9 mouse cellular contexts compared by ENCODE assay signal in the genomic region with DNA sequence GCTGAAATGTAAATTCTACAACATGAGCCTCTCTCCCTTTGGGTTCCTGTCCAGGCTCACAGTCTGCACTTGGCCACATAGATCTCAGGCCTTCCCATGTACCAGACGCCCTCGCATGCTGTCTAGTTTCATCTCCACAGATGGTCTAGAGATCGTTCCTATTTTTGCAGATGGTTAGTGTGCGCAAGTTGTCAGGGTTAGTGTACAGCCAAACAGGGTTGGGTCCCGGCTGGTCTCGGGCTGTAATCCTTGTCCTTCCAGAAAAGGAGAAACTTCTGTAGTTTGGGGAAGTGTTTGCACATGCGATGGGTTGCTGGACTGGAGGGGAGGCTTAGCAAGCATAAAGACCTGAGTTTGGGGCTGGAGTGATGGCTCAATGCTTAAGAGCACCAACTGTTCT. TPM values are rescaled to one million over a fixed set of nuclear protein-coding genes. Genes with fewer than 3 reads are reported as not detected.
A peak's percentile ranks its signal among the peaks of the same experiment; 100 is the strongest.
DNase-seq lines count a peak whose midpoint lies in the region; ATAC-seq and TF ChIP-seq lines count a peak whose summit lies in the region.
"Had no signal": no experiment of that assay in that cellular context is flagged by ENCODE, and none has a peak within 500 bp of the region (broad histone marks: within the 10 kb centered on the region; RNA-seq: fewer than 3 reads in every experiment).

No protein-coding gene starts in this region.

- WGBS in bone marrow, adult 2 months = 35% methylated on average over 7 of the region's 7 CpGs
- WGBS in hindbrain, embryonic 14.5 days = 91% methylated on average over 7 of the region's 7 CpGs
- 88% methylated on average over 7 of the region's 7 CpGs for WGBS in midbrain, embryonic 15.5 days
- 89% methylated on average over 7 of the region's 7 CpGs for WGBS in intestine, embryonic 15.5 days

- no peak overlapping the region for H3K4me3 ChIP-seq in bone marrow, adult 2 months (replicated peaks; ENCODE audit: control insufficient read depth, low read depth, low read length)
- no peak overlapping the region for H3K4me3 ChIP-seq in cortical plate, adult 2 months (ENCODE audit: insufficient read depth, low read length)
- no peak overlapping the region for H3K4me3 ChIP-seq in hindbrain, embryonic 14.5 days (replicated peaks; ENCODE audit: low read length)
- H3K4me3 ChIP-seq in midbrain, embryonic 15.5 days = no peak overlapping the region
- H3K4me3 ChIP-seq in intestine, embryonic 15.5 days (replicated peaks) = no peak overlapping the region

- no peak for TF ChIP-seq POLR2A in bone marrow, adult 2 months (IDR thresholded peaks at IDR 0.05; ENCODE audit: borderline replicate concordance, control insufficient read depth, low read depth, low read length)
- TF ChIP-seq POLR2A in cortical plate, adult 2 months (IDR thresholded peaks at IDR 0.05; ENCODE audit: extremely low read depth, insufficient read depth, low read length) = no peak

- H3K9ac ChIP-seq in hindbrain, embryonic 14.5 days = no peak overlapping the region
- no peak overlapping the region for H3K9ac ChIP-seq in midbrain, embryonic 15.5 days
- H3K9ac ChIP-seq in intestine, embryonic 15.5 days = no peak overlapping the region

- peaks cover 26% of the 10 kb centered on the region for H3K4me1 ChIP-seq in bone marrow, adult 2 months (ENCODE audit: control insufficient read depth, insufficient read depth, low read length)
- H3K4me1 ChIP-seq in cortical plate, adult 2 months (ENCODE audit: control insufficient read depth, insufficient read depth, low read length) = peaks cover 42% of the 10 kb centered on the region
- peaks cover 59% of the 10 kb centered on the region for H3K4me1 ChIP-seq in hindbrain, embryonic 14.5 days (replicated peaks; ENCODE audit: control insufficient read depth, insufficient read depth, low read length)
- peaks cover 82% of the 10 kb centered on the region for H3K4me1 ChIP-seq in midbrain, embryonic 15.5 days
- H3K4me1 ChIP-seq in intestine, embryonic 15.5 days (replicated peaks) = peaks cover 56% of the 10 kb centered on the region

- DNase-seq in hindbrain, embryonic 14.5 days (ENCODE audit: low spot score) = no peak
- no peak for DNase-seq in adrenal gland, adult 18-20 months (ENCODE audit: low spot score in 2 of 2)
- DNase-seq in adrenal gland, adult 8-10 months = no peak

- TF ChIP-seq CTCF in bone marrow, adult 2 months (IDR thresholded peaks at IDR 0.05; ENCODE audit: control insufficient read depth, insufficient read depth, low read length) = no peak
- TF ChIP-seq CTCF in cortical plate, adult 2 months (IDR thresholded peaks at IDR 0.05; ENCODE audit: extremely low read depth, insufficient read depth, low read length) = no peak

- peak overlapping the region; percentile 51; the same call in 1 of the 2 replicates for H3K4me2 ChIP-seq in hindbrain, embryonic 14.5 days (replicated peaks)
- H3K4me2 ChIP-seq in midbrain, embryonic 15.5 days = peak overlapping the region; percentile 40
- no peak overlapping the region for H3K4me2 ChIP-seq in intestine, embryonic 15.5 days (replicated peaks)

- no peak for ATAC-seq in hindbrain, embryonic 14.5 days (ENCODE audit: low FRiP score)
- ATAC-seq in midbrain, embryonic 15.5 days (replicated peaks) = no peak
- no peak for ATAC-seq in intestine, embryonic 15.5 days
- ATAC-seq in erythroblast, adult 5-6 weeks (replicated peaks; ENCODE audit: low FRiP score, poor library complexity, severe bottlenecking) = no peak
- ATAC-seq: inflammation-experienced regulatory T-cells, adult 6 months had no signal

- H3K36me3 ChIP-seq in hindbrain, embryonic 14.5 days (replicated peaks; ENCODE audit: control insufficient read depth, insufficient read depth) = no peaks in the 10 kb centered on the region
- no peaks in the 10 kb centered on the region for H3K36me3 ChIP-seq in midbrain, embryonic 15.5 days (replicated peaks)
- no peaks in the 10 kb centered on the region for H3K36me3 ChIP-seq in intestine, embryonic 15.5 days

- no peaks in the 10 kb centered on the region for H3K27me3 ChIP-seq in hindbrain, embryonic 14.5 days (ENCODE audit: control insufficient read depth, insufficient read depth, low read length)
- no peaks in the 10 kb centered on the region for H3K27me3 ChIP-seq in midbrain, embryonic 15.5 days (replicated peaks)
- no peaks in the 10 kb centered on the region for H3K27me3 ChIP-seq in intestine, embryonic 15.5 days (replicated peaks)

- peak overlapping the region; percentile 53; the same call in 1 of the 2 replicates for H3K27ac ChIP-seq in bone marrow, adult 2 months (ENCODE audit: control insufficient read depth, insufficient read depth, low read depth, low read length, poor library complexity)
- H3K27ac ChIP-seq in cortical plate, adult 2 months (ENCODE audit: insufficient read depth, low read length) = peak overlapping the region; percentile 71; the same call in 1 of the 2 replicates
- peak overlapping the region; percentile 88 for H3K27ac ChIP-seq in hindbrain, embryonic 14.5 days
- H3K27ac ChIP-seq in midbrain, embryonic 15.5 days = peak overlapping the region; percentile 80
- H3K27ac ChIP-seq in intestine, embryonic 15.5 days = no peak overlapping the region

- H3K9me3 ChIP-seq in hindbrain, embryonic 14.5 days (ENCODE audit: control insufficient read depth, low read length) = no peaks in the 10 kb centered on the region
- H3K9me3 ChIP-seq in midbrain, embryonic 15.5 days = no peaks in the 10 kb centered on the region
- H3K9me3 ChIP-seq in intestine, embryonic 15.5 days = no peaks in the 10 kb centered on the region

RNA-seq across cellular contexts. Expression of gene Psap, which starts 9.1 kb away (rescaled TPM):
- polyA plus RNA-seq in bone marrow, adult 2 months (2011; ENCODE audit: insufficient read depth, insufficient read length, low replicate concordance, missing spikeins) = 271 and 453 TPM in 2 replicates
- polyA plus RNA-seq in cortical plate, adult 2 months (2012; rRNA removed) = 1,890 and 1,956 TPM in 2 replicates
- polyA plus RNA-seq in hindbrain, embryonic 14.5 days (2014; fragmentation: Nextera tagmentation; extraction: Ambion mirVana) = 147 and 180 TPM in 2 replicates
- 169 and 192 TPM in 2 replicates for polyA plus RNA-seq in midbrain, embryonic 15.5 days (2015; fragmentation: Nextera tagmentation; extraction: Ambion mirVana)
- polyA plus RNA-seq in intestine, embryonic 15.5 days (2015; fragmentation: Nextera tagmentation; extraction: Ambion mirVana) = 144 and 147 TPM in 2 replicates
- 1,000 to 10,000 TPM; 1,159 to 1,329 TPM for total RNA-seq in adrenal gland, adult 18-20 months (2021)
- total RNA-seq in erythroblast, adult 5-6 weeks (2015; ENCODE audit: low replicate concordance) = 208 and 256 TPM in 2 replicates
- 196 and 238 TPM in 2 replicates for total RNA-seq in erythroblast, adult 5-6 weeks (2017; ENCODE audit: low replicate concordance)
- total RNA-seq in adrenal gland, adult 8-10 months (2022) = 1,000 to 10,000 TPM; 1,117 to 1,520 (median 1,260) TPM
